Mouse (Mus musculus): ENCODE results near the gene Kat5.

Gene Kat5

GRCm38 (mm10) chr19:5632120-5632519, 22.1 kb upstream of the Kat5 start:
- in situ Hi-C loops (cut with MboI, MseI) = no loop called here

DNA sequence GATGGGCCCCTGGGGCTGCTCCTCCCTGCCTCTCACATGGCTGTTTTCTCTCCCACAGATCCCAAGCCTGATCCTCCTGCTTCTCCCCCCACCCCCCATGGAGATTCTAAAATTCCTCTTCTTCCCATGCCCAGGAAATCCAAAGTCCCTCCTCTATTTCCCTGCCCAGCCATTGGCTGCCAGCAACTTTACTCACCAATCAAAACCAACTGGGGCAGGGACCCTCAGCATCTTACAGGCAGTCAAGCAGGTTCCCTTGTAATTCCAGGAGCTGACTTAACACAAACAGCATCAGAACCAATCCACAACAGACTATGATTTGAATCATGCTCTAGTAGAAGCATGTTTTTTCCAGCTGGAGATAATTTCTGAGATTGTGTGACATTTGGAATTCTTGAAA, 19.9 kb upstream of the Kat5 start:
- in situ Hi-C loops (cut with MboI, MseI) = no loop called here

- in situ Hi-C loops (cut with MboI, MseI) = no loop called here
Measured at GRCm38 (mm10) chr19:5625311-5625710, 15.3 kb upstream of the Kat5 start.

DNA sequence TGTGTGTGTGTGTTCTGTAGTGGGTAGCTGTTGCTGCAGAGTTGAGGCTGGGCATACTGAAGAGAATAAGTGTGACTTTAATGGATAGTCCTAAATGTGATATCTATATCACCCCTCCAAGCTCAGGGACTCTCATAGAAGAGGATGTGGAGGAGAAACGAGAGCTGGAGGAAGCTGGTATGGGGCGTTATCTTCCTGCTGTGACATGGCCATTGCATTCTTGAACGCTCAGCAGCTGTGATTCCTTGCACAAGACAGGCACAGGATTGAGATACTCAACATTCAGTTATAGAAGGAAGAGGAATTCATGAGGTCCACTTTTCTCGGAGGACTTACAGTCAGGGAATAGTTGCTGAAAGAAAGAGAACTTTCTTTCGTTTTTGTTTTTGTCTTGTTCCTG, 11.8 kb upstream of the Kat5 start:
- in situ Hi-C loops (cut with MboI, MseI) = no loop called here

- in situ Hi-C loops (cut with MboI, MseI) = no loop called here
Measured at GRCm38 (mm10) chr19:5620007-5620406, 10.0 kb upstream of the Kat5 start.

DNA sequence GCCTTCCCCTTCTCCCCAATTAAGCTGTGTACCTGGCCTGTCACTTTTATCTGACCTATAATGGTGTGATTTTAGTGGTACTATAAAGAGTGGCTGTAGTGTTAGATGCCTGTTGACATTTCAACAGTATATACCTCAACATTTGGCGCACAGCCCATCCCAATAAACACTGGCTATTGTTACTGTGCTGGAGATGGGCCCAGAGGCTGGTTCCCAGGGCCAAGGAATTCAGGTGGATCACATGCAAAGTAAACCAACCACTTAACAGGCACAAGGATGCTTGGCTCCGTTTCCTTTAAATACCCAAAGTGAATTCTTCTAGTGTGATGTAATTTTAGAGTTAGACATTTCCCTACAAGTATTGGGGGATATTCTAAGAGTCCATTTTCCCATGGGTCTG, 4.9 kb upstream of the Kat5 start:
- in situ Hi-C loops (cut with MboI, MseI) = no loop called here

DNA sequence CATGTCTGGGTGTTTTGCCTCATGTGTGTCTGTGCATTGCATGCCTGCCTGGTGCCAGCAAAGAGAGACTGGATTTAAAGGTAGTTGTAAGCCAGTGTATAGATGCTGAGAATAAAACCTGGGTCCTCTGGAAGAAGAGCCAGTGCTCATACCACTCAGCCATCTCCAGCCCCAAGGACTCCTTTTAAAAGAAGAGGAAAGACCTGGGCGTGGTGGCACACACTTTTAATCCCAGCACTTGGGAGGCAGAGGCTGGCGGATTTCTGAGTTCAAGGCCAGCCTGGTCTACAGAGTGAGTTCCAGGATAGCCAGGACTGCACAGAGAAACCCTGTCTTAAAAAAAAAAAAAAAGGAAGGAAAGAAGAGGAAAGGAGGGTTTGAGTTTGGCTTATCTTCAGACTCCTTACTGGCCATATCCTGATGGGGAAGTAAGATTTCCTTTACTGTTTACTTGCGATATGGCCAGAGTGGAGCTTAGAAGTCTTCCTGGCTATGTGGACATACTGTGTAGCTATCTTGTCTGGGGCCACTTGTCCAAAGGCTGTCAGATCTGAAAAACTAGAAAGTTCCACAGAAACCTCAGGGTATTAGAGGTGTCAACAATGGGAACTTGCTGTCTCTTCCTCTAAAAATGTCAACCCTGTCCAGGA, 2.9 kb upstream of the Kat5 start:
- in situ Hi-C loops (cut with MboI, MseI) = no loop called here

GRCm38 (mm10) chr19:5611973-5612372, 1.9 kb upstream of the Kat5 start:
- in situ Hi-C loops (cut with MboI, MseI) = no loop called here

- in situ Hi-C loops (cut with MboI, MseI) = loop anchor here (10.0 kb wide), 1 partner anchor 56 kb away; the partner anchor contains the start of gene Sipa1
Measured at GRCm38 (mm10) chr19:5609171-5609546, 878 bp downstream of the Kat5 start.

DNA sequence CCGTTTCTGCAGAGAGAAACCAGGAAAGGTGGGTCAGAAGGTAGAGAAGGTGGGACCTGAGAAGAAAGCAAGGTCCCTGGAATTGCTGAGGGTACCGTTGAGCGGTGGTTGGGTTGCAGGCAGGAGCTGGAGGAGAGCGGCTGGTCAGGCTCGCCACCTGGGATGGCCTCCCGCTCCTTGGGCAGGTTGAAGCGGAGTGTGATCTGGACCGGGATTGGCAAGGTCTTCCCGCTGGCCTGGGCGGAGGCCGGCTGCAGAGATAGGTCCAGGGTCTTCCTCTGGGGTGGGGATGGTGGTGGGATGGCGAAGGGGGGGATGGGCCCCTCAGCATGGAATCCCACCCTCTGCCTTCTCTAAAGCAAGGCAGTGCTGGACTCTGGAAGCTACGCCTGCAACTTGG, 1.3 kb downstream of the Kat5 start:
- in situ Hi-C loops (cut with MboI, MseI) = loop anchor here (10.0 kb wide), 1 partner anchor 56 kb away; the partner anchor contains the start of gene Sipa1

- in situ Hi-C loops (cut with MboI, MseI) = loop anchor here (10.0 kb wide), 1 partner anchor 57 kb away; the partner anchor contains the start of gene Sipa1
Measured at GRCm38 (mm10) chr19:5607705-5608410, 2.2 kb downstream of the Kat5 start.

DNA sequence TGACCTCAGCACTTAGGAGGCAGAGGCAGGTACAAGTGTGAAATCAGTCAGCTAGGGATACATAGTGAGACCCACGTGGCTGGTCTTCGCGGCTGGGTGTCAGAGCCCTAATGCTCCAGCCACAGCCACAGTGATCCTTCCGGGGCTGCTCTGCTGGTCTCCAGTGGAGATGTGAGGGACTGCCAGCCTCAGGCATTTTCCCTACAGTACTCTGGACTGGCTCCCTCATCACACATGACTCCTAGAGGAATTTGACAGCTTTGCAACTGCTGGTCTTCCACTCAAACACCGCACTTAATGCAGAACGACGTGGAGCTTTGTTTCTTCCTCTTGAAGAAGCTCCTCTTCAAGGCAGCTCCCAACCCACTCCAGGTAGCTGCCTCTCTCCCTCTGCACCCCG, 3.8 kb downstream of the Kat5 start:
- in situ Hi-C loops (cut with MboI, MseI) = loop anchor here (10.0 kb wide), 1 partner anchor 59 kb away; the partner anchor contains the start of gene Sipa1

GRCm38 (mm10) chr19:5605126-5605525, 4.9 kb downstream of the Kat5 start:
- in situ Hi-C loops (cut with MboI, MseI) = loop anchor here (10.0 kb wide), 1 partner anchor 60 kb away; the partner anchor contains the start of gene Sipa1

GRCm38 (mm10) chr19:5603664-5604063, 6.4 kb downstream of the Kat5 start:
- in situ Hi-C loops (cut with MboI, MseI) = loop anchor here (10.0 kb wide), 1 partner anchor 61 kb away; the partner anchor contains the start of gene Sipa1

GRCm38 (mm10) chr19:5601752-5602541, 8.1 kb downstream of the Kat5 start, which contains the start of gene Rnaseh2c:
TSS of gene Rnaseh2c (plus strand) at chr19:5601873.
- in situ Hi-C loops (cut with MboI, MseI) = loop anchor here (10.0 kb wide), 1 partner anchor 63 kb away; the partner anchor contains the start of gene Sipa1

- in situ Hi-C loops (cut with MboI, MseI) = no loop called here
Measured at GRCm38 (mm10) chr19:5599224-5599623, 10.8 kb downstream of the Kat5 start.

DNA sequence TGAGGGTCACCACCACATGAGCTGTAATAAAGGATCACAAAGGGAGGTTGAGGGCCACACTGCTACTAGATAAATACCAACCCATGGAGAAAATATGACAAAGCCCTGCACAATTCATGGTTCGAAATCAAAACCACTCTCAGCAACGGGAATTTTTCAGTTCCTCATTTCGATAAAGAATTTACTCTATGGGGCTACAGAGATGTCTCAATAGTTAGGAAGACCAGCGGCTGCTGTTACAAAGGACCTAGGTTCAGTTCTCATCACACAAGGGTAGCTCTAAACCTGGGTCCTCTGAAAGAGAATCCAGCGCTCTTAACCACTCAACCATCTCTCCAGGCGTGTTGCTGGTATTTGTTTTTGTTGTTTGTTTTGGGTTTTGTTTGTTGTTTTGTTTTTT, 18.1 kb downstream of the Kat5 start:
- in situ Hi-C loops (cut with MboI, MseI) = no loop called here

- in situ Hi-C loops (cut with MboI, MseI) = no loop called here
Measured at GRCm38 (mm10) chr19:5589159-5589558, 20.9 kb downstream of the Kat5 start.

DNA sequence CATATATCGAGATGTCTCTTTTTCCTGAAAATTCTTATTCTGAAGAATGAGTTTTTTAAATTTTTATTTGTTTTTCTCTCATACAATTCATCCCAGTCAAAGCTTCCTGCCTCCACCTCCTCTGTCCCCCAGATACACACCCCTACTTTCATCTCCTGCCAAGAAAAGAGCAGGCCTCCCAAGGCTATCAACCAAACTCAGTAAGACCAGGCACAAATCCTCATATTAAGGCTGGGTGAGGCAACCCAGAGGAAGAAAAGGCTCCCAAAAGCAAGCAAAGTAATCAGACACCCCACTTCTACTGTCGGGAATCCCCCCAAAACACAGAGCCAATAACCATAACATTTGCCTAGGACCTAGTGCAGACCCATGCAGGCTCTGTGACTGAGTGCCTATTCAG, 28.0 kb downstream of the Kat5 start:
- in situ Hi-C loops (cut with MboI, MseI) = no loop called here

- in situ Hi-C loops (cut with MboI, MseI) = no loop called here
Measured at GRCm38 (mm10) chr19:5580776-5581175, 29.3 kb downstream of the Kat5 start.

DNA sequence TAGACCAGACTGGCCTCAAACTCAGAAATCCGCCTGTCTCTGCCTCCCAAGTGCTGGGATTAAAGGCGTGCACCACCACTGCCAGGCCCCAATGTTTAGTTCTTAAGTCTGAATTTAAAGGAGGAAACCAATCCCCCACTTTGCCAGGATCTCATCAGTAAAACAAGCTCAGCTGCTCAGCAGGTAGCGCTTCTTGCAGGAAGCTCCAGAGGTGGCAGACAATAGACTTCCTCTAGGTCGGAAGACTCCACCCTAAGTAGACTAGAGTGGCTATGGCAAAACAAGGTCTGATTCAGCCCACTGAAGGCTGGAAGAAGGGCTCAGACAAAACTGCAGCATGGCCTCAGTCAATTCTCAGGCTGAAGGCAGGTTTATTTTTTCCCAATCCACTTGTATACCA, 30.1 kb downstream of the Kat5 start:
- in situ Hi-C loops (cut with MboI, MseI) = no loop called here

- in situ Hi-C loops (cut with MboI, MseI) = no loop called here
Measured at GRCm38 (mm10) chr19:5575336-5575735, 34.7 kb downstream of the Kat5 start.

All from regulatory T cell (primary cell).